Mouse (Mus musculus): Measurements from ENCODE around the gene Abcc9.

- no peak for TF ChIP-seq EP300 (IDR thresholded peaks at IDR 0.05; ENCODE audit: low read depth)
- TF ChIP-seq CTCF (IDR thresholded peaks at IDR 0.05; ENCODE audit: low read depth), result no peak
Observed at GRCm38 (mm10) chr6:142738637-142739036, 36.5 kb upstream of the Abcc9 start.
